Mouse (Mus musculus): ENCODE measurements around the gene Tiparp. TPM values are rescaled to one million over a fixed set of nuclear protein-coding genes. Genes with fewer than 3 reads are reported as not detected.

Gene Tiparp
- polyA plus RNA-seq, 1 experiment: 40.5 TPM

- no peaks in the 10 kb centered on the region for H3K27me3 ChIP-seq (ENCODE audit: control insufficient read depth, insufficient read depth, low read length, poor library complexity, severe bottlenecking)
- H3K9me3 ChIP-seq (replicated peaks; ENCODE audit: control insufficient read depth, insufficient read depth, low read length, poor library complexity, severe bottlenecking): no peaks in the 10 kb centered on the region
- H3K27ac ChIP-seq (ENCODE audit: insufficient read depth, low read length): no peak overlapping the region
- no peak for TF ChIP-seq EP300 (IDR thresholded peaks at IDR 0.05; ENCODE audit: insufficient read depth, low read depth, low read length)
- no peak for TF ChIP-seq POLR2A (IDR thresholded peaks at IDR 0.05; ENCODE audit: insufficient read depth, low read length)
- TF ChIP-seq CTCF (IDR thresholded peaks at IDR 0.05; ENCODE audit: low read depth, low read length): no peak
- H3K9ac ChIP-seq (ENCODE audit: low read depth, poor library complexity, severe bottlenecking): no peak overlapping the region
- H3K36me3 ChIP-seq (ENCODE audit: control insufficient read depth, insufficient read depth, low read length, poor library complexity, severe bottlenecking): peaks cover 21% of the 10 kb centered on the region
- H3K4me1 ChIP-seq (ENCODE audit: control insufficient read depth, insufficient read depth, low read length): peaks cover 1% of the 10 kb centered on the region
- H3K4me3 ChIP-seq (ENCODE audit: low read depth, low read length): no peak overlapping the region
Observed at GRCm38 (mm10) chr3:65534488-65534887, 6.3 kb downstream of the Tiparp start.

GRCm38 (mm10) chr3:65535087-65535761 is 7.0 kb downstream of the Tiparp start:
- no peak overlapping the region for H3K4me3 ChIP-seq (ENCODE audit: low read depth, low read length)
- H3K9me3 ChIP-seq (replicated peaks; ENCODE audit: control insufficient read depth, insufficient read depth, low read length, poor library complexity, severe bottlenecking): no peaks in the 10 kb centered on the region
- H3K9ac ChIP-seq (ENCODE audit: low read depth, poor library complexity, severe bottlenecking): no peak overlapping the region
- peaks cover 1% of the 10 kb centered on the region for H3K4me1 ChIP-seq (ENCODE audit: control insufficient read depth, insufficient read depth, low read length)
- H3K36me3 ChIP-seq (ENCODE audit: control insufficient read depth, insufficient read depth, low read length, poor library complexity, severe bottlenecking): peaks cover 21% of the 10 kb centered on the region
- TF ChIP-seq CTCF (IDR thresholded peaks at IDR 0.05; ENCODE audit: low read depth, low read length): no peak
- TF ChIP-seq POLR2A (IDR thresholded peaks at IDR 0.05; ENCODE audit: insufficient read depth, low read length): no peak
- TF ChIP-seq EP300 (IDR thresholded peaks at IDR 0.05; ENCODE audit: insufficient read depth, low read depth, low read length): no peak
- H3K27me3 ChIP-seq (ENCODE audit: control insufficient read depth, insufficient read depth, low read length, poor library complexity, severe bottlenecking): no peaks in the 10 kb centered on the region
- no peak overlapping the region for H3K27ac ChIP-seq (ENCODE audit: insufficient read depth, low read length)

GRCm38 (mm10) chr3:65537288-65537687 is 9.1 kb downstream of the Tiparp start:
- TF ChIP-seq CTCF (IDR thresholded peaks at IDR 0.05; ENCODE audit: low read depth, low read length): no peak
- TF ChIP-seq EP300 (IDR thresholded peaks at IDR 0.05; ENCODE audit: insufficient read depth, low read depth, low read length): no peak
- TF ChIP-seq POLR2A (IDR thresholded peaks at IDR 0.05; ENCODE audit: insufficient read depth, low read length): no peak
- H3K4me3 ChIP-seq (ENCODE audit: low read depth, low read length): no peak overlapping the region
- no peaks in the 10 kb centered on the region for H3K9me3 ChIP-seq (replicated peaks; ENCODE audit: control insufficient read depth, insufficient read depth, low read length, poor library complexity, severe bottlenecking)
- H3K36me3 ChIP-seq (ENCODE audit: control insufficient read depth, insufficient read depth, low read length, poor library complexity, severe bottlenecking): peaks cover 12% of the 10 kb centered on the region
- no peak overlapping the region for H3K27ac ChIP-seq (ENCODE audit: insufficient read depth, low read length)
- H3K9ac ChIP-seq (ENCODE audit: low read depth, poor library complexity, severe bottlenecking): no peak overlapping the region
- no peaks in the 10 kb centered on the region for H3K27me3 ChIP-seq (ENCODE audit: control insufficient read depth, insufficient read depth, low read length, poor library complexity, severe bottlenecking)
- H3K4me1 ChIP-seq (ENCODE audit: control insufficient read depth, insufficient read depth, low read length): peaks cover 1% of the 10 kb centered on the region

GRCm38 (mm10) chr3:65540906-65541551 is 12.8 kb downstream of the Tiparp start:
- Histone ChIP-seq H3K36me3 (ENCODE audit: control insufficient read depth, insufficient read depth, low read length, poor library complexity, severe bottlenecking) (no peaks in the 10 kb centered on the region; the same call in 1 of the 2 replicates), H3K27me3 (ENCODE audit: control insufficient read depth, insufficient read depth, low read length, poor library complexity, severe bottlenecking) (no peaks in the 10 kb centered on the region), H3K4me1 (ENCODE audit: control insufficient read depth, insufficient read depth, low read length) (no peaks in the 10 kb centered on the region), H3K9me3 (replicated peaks; ENCODE audit: control insufficient read depth, insufficient read depth, low read length, poor library complexity, severe bottlenecking) (no peaks in the 10 kb centered on the region), H3K9ac (ENCODE audit: low read depth, poor library complexity, severe bottlenecking) (no peak overlapping the region), H3K4me3 (ENCODE audit: low read depth, low read length) (no peak overlapping the region), H3K27ac (ENCODE audit: insufficient read depth, low read length) (no peak overlapping the region)
- no peak for TF ChIP-seq CTCF (IDR thresholded peaks at IDR 0.05; ENCODE audit: low read depth, low read length)
- no peak for TF ChIP-seq EP300 (IDR thresholded peaks at IDR 0.05; ENCODE audit: insufficient read depth, low read depth, low read length)
- no peak for TF ChIP-seq POLR2A (IDR thresholded peaks at IDR 0.05; ENCODE audit: insufficient read depth, low read length)

GRCm38 (mm10) chr3:65541552-65541935 is 13.3 kb downstream of the Tiparp start:
- peaks cover under 1% of the 10 kb centered on the region; the same call in 1 of the 2 replicates for H3K36me3 ChIP-seq (ENCODE audit: control insufficient read depth, insufficient read depth, low read length, poor library complexity, severe bottlenecking)
- H3K4me1 ChIP-seq (ENCODE audit: control insufficient read depth, insufficient read depth, low read length): no peaks in the 10 kb centered on the region
- TF ChIP-seq POLR2A (IDR thresholded peaks at IDR 0.05; ENCODE audit: insufficient read depth, low read length) (no peak), CTCF (IDR thresholded peaks at IDR 0.05; ENCODE audit: low read depth, low read length) (no peak), EP300 (IDR thresholded peaks at IDR 0.05; ENCODE audit: insufficient read depth, low read depth, low read length) (no peak)
- H3K9ac ChIP-seq (ENCODE audit: low read depth, poor library complexity, severe bottlenecking): no peak overlapping the region
- no peak overlapping the region for H3K27ac ChIP-seq (ENCODE audit: insufficient read depth, low read length)
- H3K27me3 ChIP-seq (ENCODE audit: control insufficient read depth, insufficient read depth, low read length, poor library complexity, severe bottlenecking): no peaks in the 10 kb centered on the region
- no peak overlapping the region for H3K4me3 ChIP-seq (ENCODE audit: low read depth, low read length)
- H3K9me3 ChIP-seq (replicated peaks; ENCODE audit: control insufficient read depth, insufficient read depth, low read length, poor library complexity, severe bottlenecking): no peaks in the 10 kb centered on the region

GRCm38 (mm10) chr3:65549785-65550184 is 21.6 kb downstream of the Tiparp start:
- H3K4me1 ChIP-seq (ENCODE audit: control insufficient read depth, insufficient read depth, low read length): peaks cover 4% of the 10 kb centered on the region
- no peak overlapping the region for H3K4me3 ChIP-seq (ENCODE audit: low read depth, low read length)
- TF ChIP-seq CTCF (IDR thresholded peaks at IDR 0.05; ENCODE audit: low read depth, low read length) (no peak), EP300 (IDR thresholded peaks at IDR 0.05; ENCODE audit: insufficient read depth, low read depth, low read length) (no peak), POLR2A (IDR thresholded peaks at IDR 0.05; ENCODE audit: insufficient read depth, low read length) (no peak)
- no peak overlapping the region for H3K9ac ChIP-seq (ENCODE audit: low read depth, poor library complexity, severe bottlenecking)
- no peaks in the 10 kb centered on the region for H3K9me3 ChIP-seq (replicated peaks; ENCODE audit: control insufficient read depth, insufficient read depth, low read length, poor library complexity, severe bottlenecking)
- H3K27ac ChIP-seq (ENCODE audit: insufficient read depth, low read length): no peak overlapping the region
- peaks cover 37% of the 10 kb centered on the region for H3K36me3 ChIP-seq (ENCODE audit: control insufficient read depth, insufficient read depth, low read length, poor library complexity, severe bottlenecking)
- no peaks in the 10 kb centered on the region for H3K27me3 ChIP-seq (ENCODE audit: control insufficient read depth, insufficient read depth, low read length, poor library complexity, severe bottlenecking)
